Mouse (Mus musculus): ENCODE measurements around the gene Sgpp2. TPM values are rescaled to one million over a fixed set of nuclear protein-coding genes. Genes with fewer than 3 reads are reported as not detected.

Gene Sgpp2
- total RNA-seq, 4 experiments from 2014 or later = 3.6 to 10.5 (median 6.4) TPM

- no peak for DNase-seq
These were observed 99.3 kb downstream of the Sgpp2 start for GRCm38 (mm10) chr1:78409396-78409795.

GRCm38 (mm10) chr1:78412668-78413067 lies 102.5 kb downstream of the Sgpp2 start:
- DNase-seq = peak; percentile 27

GRCm38 (mm10) chr1:78414421-78414820 lies 104.3 kb downstream of the Sgpp2 start:
- DNase-seq = no peak

- no peak for DNase-seq
These were observed 107.2 kb downstream of the Sgpp2 start for GRCm38 (mm10) chr1:78417154-78417911.

GRCm38 (mm10) chr1:78419593-78419992 lies 109.4 kb downstream of the Sgpp2 start:
- DNase-seq = peak; percentile 57

GRCm38 (mm10) chr1:78420271-78420670 lies 110.1 kb downstream of the Sgpp2 start:
- no peak for DNase-seq

GRCm38 (mm10) chr1:78421749-78422148 lies 111.6 kb downstream of the Sgpp2 start:
- no peak for DNase-seq

- no peak for DNase-seq
These were observed 112.4 kb downstream of the Sgpp2 start for GRCm38 (mm10) chr1:78422576-78422975.

- DNase-seq = no peak
These were observed 114.7 kb downstream of the Sgpp2 start for GRCm38 (mm10) chr1:78424848-78425247.

GRCm38 (mm10) chr1:78425309-78425708 lies 115.2 kb downstream of the Sgpp2 start:
- DNase-seq = no peak

- no peak for DNase-seq
These were observed 115.9 kb downstream of the Sgpp2 start for GRCm38 (mm10) chr1:78425793-78426700.

GRCm38 (mm10) chr1:78426841-78427240 lies 116.7 kb downstream of the Sgpp2 start:
- DNase-seq = no peak

- no peak for DNase-seq
These were observed 118.7 kb downstream of the Sgpp2 start for GRCm38 (mm10) chr1:78428851-78429250.

GRCm38 (mm10) chr1:78433472-78433871 lies 123.3 kb downstream of the Sgpp2 start:
- DNase-seq = no peak

- no peak for DNase-seq
These were observed 125.8 kb downstream of the Sgpp2 start for GRCm38 (mm10) chr1:78435967-78436366.

- no peak for DNase-seq
These were observed 126.3 kb downstream of the Sgpp2 start for GRCm38 (mm10) chr1:78436445-78436844.

- no peak for DNase-seq
These were observed 127.0 kb downstream of the Sgpp2 start for GRCm38 (mm10) chr1:78437150-78437549.

GRCm38 (mm10) chr1:78440716-78441115 lies 130.6 kb downstream of the Sgpp2 start:
- DNase-seq = no peak

- no peak for DNase-seq
These were observed 132.9 kb downstream of the Sgpp2 start for GRCm38 (mm10) chr1:78443056-78443455.

- DNase-seq = no peak
These were observed 136.1 kb downstream of the Sgpp2 start for GRCm38 (mm10) chr1:78446232-78446631.

- no peak for DNase-seq
These were observed 136.6 kb downstream of the Sgpp2 start for GRCm38 (mm10) chr1:78446742-78447141.

GRCm38 (mm10) chr1:78448091-78448490 lies 137.9 kb downstream of the Sgpp2 start:
- DNase-seq = no peak

- DNase-seq = no peak
These were observed 141.1 kb downstream of the Sgpp2 start for GRCm38 (mm10) chr1:78451070-78451854.

All from adrenal gland, adult 8-10 months (tissue).